Mouse (Mus musculus): ENCODE data around the gene H2afz.
"Not testable (repeated sequence)": the region's sequence is repeated elsewhere in the genome, so short reads cannot be mapped to it uniquely, and the experiment has no call there.

The H2afz gene

DNA sequence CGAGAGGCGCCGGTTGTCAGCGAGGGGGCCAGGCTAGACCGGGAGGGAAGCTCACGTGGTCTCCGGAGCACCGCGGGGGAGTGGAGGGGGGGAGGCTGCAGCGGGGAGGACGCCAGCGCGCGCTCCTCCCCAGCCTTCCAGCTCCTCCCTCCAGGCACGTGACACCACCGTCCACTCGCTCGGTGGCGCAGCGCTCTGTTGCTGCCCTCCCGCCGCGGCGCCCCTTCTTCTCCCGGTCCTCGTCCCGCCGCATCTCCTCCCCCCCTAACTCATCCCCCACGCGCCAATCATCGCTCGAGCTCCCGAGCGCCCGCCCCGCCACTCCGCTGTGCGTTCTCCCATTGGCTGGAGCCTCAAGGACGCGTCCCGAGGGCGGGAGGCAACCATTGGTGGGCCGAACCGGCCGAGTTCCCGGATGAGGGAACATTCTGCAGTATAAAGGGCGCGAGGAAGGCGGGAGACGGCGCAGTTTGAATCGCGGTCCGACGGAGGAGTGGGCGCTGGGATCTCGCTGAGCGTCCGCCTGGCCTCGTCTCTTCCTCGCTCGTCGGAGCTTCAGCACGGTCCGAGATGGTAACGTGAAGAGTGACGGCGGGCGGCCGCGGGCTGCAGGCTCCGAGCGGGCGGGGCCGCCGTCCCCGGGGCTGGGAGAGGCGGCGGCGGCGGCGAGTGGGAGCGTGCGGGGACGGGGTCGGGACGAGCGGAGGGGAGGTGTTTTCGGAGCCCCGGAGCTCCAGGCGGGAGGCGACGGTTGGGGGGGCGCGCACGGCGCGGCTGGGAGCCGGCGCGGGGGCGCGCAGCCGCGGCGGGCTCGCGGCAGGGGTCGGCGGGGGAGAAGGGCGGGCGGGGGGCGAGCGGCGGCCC, at the start of gene H2afz:
Gene H2afz (plus strand): TSS at position 364 of the 864 bp plus-strand sequence.
- peak; percentile 98 for DNase-seq (ENCODE audit: low read depth, low spot score)

DNA sequence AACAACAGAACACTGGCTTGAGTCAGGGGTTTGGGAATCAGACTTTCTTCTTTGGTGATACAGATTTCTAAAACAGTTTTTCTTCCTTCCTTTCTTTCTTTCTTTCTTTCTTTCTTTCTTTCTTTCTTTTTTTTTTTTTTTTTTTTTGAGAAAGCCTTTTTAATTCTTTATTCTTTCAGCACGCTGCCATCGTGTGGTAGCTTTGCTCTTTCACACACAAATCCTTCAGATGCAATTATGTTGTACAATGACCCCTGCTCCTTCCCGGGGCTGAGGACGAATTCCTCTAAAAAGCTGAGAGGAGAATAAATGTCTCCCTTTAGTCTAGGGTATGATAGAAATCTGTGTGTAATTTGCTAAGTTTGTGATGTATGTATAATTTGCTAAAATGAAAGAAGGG, 45.6 kb upstream of the H2afz start:
- DNase-seq (ENCODE audit: low read depth, low spot score): no peak

DNA sequence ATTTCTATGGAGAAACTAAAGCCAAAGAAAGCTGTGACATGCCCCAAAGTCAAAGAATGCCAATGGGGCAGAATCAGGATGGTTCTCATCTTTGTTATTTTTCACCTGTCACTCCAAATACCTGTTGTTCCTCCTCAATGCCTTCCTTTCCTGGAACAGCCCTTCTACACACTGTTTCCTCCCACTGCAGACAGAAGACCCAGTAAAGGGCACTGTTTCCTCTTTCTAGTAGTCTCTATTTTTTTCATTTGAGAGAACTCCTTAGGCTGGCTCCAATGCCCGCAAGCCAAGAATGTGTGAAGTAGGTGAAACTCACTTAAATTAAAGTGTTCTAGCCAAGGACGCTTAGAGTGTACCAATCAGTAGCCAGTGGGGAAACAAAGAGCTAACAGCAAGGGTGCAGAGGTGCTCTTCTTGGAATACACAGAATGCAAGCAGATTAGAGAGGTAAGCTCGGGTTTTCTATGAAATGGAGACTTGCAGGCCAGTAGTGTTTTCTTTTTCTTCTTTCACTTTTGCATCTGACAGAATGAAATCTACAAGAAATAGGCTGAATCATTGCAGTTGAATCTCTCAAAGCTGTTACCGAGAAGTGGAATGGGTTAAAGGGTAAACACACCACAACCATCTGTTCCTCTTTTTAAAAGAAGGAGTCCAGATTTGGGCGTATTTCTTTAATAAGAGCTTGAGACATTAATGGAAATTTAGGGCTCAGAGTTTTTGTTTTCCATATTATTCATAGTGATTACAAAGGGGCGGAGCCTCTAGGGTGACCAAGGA, 43.4 kb upstream of the H2afz start:
- no peak for DNase-seq (ENCODE audit: low read depth, low spot score)

DNA sequence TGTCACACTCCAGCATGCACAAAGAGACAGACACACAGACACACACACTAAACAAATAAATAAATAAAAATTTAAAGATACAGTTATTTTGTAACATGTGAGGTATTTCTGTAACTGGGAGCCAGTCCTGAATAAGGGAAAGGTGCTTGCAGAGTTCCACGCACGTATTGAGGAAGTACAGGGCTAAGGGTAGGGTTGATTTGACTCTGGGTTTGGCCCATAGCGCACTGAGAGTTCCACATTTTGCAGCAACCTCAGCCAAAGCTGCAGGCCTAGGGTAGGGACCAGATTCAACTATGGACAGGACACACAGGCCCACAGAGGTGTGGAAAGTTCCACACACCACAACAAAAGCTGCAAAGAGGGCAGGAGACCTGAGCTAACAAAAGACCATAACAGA, 41.0 kb upstream of the H2afz start:
- no peak for DNase-seq (ENCODE audit: low read depth, low spot score)

GRCm38 (mm10) chr3:137827678-137828077, 36.6 kb upstream of the H2afz start:
- DNase-seq (ENCODE audit: low read depth, low spot score): no peak

- DNase-seq (ENCODE audit: low read depth, low spot score): no peak
Measured at GRCm38 (mm10) chr3:137831156-137831555, 33.1 kb upstream of the H2afz start.

DNA sequence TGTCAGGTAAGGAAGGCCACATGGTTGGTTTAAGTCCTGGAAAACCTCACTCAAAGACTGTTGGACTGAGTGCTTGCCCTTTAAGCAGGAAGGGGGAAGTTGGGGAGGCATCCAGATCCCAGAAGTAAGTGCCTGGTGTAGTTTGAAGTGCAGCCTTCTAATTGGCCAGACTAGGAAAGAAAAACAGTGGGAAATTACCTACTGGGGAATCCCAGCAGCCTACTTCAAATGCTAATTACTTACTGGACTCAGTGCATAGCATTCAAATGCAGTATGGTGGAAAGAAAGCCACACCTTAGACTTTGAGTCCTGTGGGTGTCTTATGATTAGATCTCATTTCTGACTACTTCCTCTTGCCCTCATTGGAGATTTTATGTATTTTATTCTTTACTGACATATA, 31.2 kb upstream of the H2afz start:
- peak; percentile 48 for DNase-seq (ENCODE audit: low read depth, low spot score)

GRCm38 (mm10) chr3:137833698-137834097, 30.6 kb upstream of the H2afz start:
- no peak for DNase-seq (ENCODE audit: low read depth, low spot score)

DNA sequence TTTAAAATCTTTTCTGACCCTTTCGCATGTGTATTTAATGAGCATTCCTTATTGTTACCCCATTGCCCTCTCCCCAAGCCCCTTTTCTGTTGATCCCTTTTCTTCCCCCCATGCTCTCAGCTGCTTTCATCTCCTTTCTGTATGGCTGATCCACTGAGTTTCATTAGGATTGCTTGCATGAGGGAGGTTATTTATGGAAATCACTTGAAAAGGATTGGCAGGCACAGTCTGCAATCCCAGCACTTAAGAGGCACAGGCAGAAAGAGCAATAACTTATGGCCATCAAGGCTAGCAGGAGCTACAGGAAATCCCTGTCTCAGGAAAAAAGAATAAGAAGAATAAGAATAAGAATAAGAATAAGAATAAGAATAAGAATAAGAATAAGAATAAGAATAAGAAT, 27.7 kb upstream of the H2afz start:
- no peak for DNase-seq (ENCODE audit: low read depth, low spot score)

DNA sequence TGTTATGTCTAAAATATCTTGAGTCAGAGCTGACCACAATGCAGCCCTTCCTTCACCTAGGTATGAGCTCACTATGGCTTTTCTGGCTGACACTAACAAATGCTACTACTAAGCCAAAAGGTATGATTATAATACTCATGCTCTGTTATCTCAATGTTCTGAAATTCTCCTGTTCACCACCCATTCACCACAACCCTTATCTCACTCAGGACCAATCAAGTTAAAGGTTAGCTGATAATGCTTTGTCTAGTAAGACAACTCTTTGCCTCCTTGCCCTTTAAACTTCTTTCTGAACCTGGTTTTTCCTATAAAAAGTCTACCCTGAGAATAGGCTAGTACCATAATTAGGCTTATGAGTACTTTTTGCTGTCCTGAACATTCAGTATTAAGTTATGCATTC, 26.1 kb upstream of the H2afz start:
- no peak for DNase-seq (ENCODE audit: low read depth, low spot score)

DNA sequence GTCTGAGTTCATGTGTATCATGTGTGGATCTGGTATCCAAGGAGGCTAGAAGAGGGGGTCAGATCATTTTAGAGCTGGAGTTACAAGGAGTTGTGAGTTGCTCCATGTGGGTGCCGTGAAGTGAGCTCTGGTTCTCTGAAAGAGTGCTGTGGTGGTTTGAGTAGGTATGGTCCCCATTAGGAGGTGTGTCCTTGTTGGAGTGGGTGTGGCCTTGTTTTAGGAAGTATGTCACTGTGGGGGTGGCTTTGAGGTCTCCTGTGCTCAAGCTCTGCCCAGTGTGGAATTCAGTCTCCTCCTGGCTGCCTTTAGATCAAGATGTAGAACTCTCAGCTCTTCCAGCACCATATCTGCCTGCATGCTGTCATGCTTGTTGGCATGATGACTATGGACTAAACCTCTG, 21.3 kb upstream of the H2afz start:
- DNase-seq (ENCODE audit: low read depth, low spot score): no peak

GRCm38 (mm10) chr3:137844263-137844662, 20.0 kb upstream of the H2afz start:
- DNase-seq (ENCODE audit: low read depth, low spot score): no peak

DNA sequence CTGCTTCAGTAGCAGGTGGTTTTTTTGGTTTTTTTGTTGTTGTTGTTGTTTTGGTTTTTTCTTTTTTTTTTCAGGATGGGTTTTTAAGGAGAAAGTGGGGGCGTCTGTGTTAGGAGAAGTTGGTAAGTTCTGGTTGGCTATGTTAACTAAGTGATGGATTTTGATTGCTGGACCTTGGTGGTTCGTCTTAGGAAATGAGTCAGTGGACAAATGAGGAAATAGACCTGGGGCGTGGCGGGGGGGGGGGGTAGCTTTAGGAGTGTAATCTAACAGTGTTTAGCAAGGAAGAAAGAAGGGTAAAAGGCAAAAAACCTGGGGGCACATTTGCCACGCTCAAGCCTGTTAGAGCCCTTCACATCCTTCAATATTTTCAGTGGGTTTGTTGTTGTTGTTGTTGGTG, 17.7 kb upstream of the H2afz start:
- no peak for DNase-seq (ENCODE audit: low read depth, low spot score)

- DNase-seq (ENCODE audit: low read depth, low spot score): no peak
Measured at GRCm38 (mm10) chr3:137848354-137848753, 15.9 kb upstream of the H2afz start.

- DNase-seq (ENCODE audit: low read depth, low spot score): no peak
Measured at GRCm38 (mm10) chr3:137849697-137850096, 14.6 kb upstream of the H2afz start.

GRCm38 (mm10) chr3:137851196-137851595, 13.1 kb upstream of the H2afz start:
- no peak for DNase-seq (ENCODE audit: low read depth, low spot score)

- DNase-seq (ENCODE audit: low read depth, low spot score): not testable (repeated sequence)
Measured at GRCm38 (mm10) chr3:137853011-137853410, 11.3 kb upstream of the H2afz start.

GRCm38 (mm10) chr3:137855328-137855727, 9.0 kb upstream of the H2afz start:
- DNase-seq (ENCODE audit: low read depth, low spot score): no peak

GRCm38 (mm10) chr3:137856061-137856460, 8.2 kb upstream of the H2afz start:
- no peak for DNase-seq (ENCODE audit: low read depth, low spot score)

GRCm38 (mm10) chr3:137860394-137861170, 3.7 kb upstream of the H2afz start:
- DNase-seq (ENCODE audit: low read depth, low spot score): peak; percentile 42

DNA sequence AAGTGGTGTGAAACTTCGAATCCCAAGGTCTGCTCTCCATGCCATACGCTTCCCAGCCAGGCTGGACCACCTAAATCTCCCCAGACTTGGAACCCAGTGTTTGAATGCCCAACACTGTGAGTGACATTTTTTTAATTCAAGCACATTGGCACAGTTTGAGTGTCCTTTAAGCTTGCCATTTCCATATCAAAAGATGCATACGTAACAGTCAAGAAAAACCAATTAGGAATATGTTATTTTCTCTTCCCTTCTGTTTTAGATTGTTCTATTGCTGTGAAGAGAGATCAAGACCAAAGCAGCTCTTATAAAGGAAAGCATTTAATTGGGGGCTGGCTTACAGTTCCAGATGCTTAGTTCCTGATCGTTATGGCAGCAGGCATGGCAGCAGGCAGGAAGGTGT, 2.9 kb upstream of the H2afz start:
- no peak for DNase-seq (ENCODE audit: low read depth, low spot score)

DNA sequence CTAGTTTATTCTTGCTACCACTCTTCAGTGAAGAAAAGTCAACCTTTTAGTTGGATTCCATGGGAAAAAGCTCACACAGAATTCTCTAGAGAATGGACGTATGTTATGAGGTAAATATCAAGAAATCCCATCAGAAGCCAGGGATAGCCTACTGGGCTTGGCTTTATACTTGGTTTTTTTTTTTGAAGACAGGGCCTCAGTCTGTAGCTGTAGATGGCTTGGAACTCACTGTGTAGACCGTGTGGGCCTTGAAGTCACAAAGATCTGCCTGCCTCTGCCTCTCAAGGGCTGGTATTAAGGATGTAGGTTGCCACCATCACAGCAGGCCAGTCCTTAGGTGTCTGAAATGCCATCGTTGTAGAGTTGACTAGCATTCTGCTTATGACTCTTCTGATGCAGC, 1.7 kb upstream of the H2afz start:
- no peak for DNase-seq (ENCODE audit: low read depth, low spot score)

Data from CD4-positive helper T cell, adult 2 months (primary cell).